Mouse (Mus musculus) embryonic stem cell, embryonic (primary cell): ENCODE measurements around the gene Phgdh.

Experiments
- CTCF ChIA-PET, 4 experiments: fragments of 300-600 bp in 2 of 4; fragments of 350-600 bp in 2 of 4; sonication (Branson Sonifier 250); formaldehyde crosslinking; loops; one replicate each; lab custom pipeline; 2022; ENCODE audit warnings: inconsistent platforms in 2 of 4; lab: Charles Lee
- POLR2A ChIA-PET, 4 experiments: fragments of 300-600 bp in 2 of 4; fragments of 350-600 bp in 2 of 4; sonication (Branson Sonifier 250); formaldehyde crosslinking; loops; one replicate each; lab custom pipeline; 2022; ENCODE audit warnings: antibody characterized with exemption in 4 of 4, inconsistent platforms in 1 of 4; lab: Charles Lee

Phgdh gene

GRCm38 (mm10) chr3:98356632-98357370 is 17.0 kb upstream of the Phgdh start:
- CTCF ChIA-PET: interaction anchor here in 1 of 4 experiments (1.0 kb wide), 1 partner anchor 8 kb away, joined by 4 read pairs; no protein-coding TSS in a partner anchor

GRCm38 (mm10) chr3:98356026-98356365 is 16.2 kb upstream of the Phgdh start:
- POLR2A ChIA-PET: no interaction called here
- CTCF ChIA-PET: interaction anchor here in 1 of 4 experiments (1.6 kb wide), 1 partner anchor 26 kb away, joined by 4 read pairs; the partner anchor contains the start of gene Zfp697

More at GRCm38 (mm10) chr3:98356632-98357370, 17.0 kb upstream of the Phgdh start:
- POLR2A ChIA-PET: no interaction called here

GRCm38 (mm10) chr3:98355344-98356025 is 15.7 kb upstream of the Phgdh start:
- POLR2A ChIA-PET: no interaction called here
- CTCF ChIA-PET: interaction anchor here in 1 of 4 experiments (1.6 kb wide), 1 partner anchor 27 kb away, joined by 4 read pairs; the partner anchor contains the start of gene Zfp697

DNA sequence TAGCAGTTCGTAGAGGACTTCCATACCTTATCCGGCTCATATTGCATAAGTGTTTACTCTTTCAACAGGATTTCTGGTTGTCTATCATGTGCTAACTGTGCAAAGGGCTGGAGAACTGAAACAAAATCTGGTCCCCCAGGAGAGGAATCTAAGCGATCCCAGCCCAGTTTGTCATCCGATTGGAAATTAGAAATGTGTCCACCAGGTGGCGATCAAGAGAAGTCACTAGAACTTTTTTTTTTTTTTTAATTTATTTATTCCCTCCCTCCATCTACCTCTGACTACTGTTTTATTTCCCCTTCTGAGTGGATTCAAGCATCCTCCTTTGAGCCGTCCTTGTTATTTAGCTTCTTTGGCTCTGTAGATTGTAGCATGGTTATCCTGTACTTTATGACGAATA is 14.1 kb upstream of the Phgdh start:
- CTCF ChIA-PET: interaction anchor here in 2 of 4 experiments (0.6 to 1.0 kb wide), 2 partner anchors 14 to 42 kb away, joined by 3 to 5 read pairs; partner anchors contain the start of gene Phgdh (in 1 of the 2)
- POLR2A ChIA-PET: interaction anchor here in 1 of 4 experiments (0.6 to 0.8 kb wide), 2 partner anchors 16 to 329 kb away, joined by 3 to 4 read pairs; no protein-coding TSS in a partner anchor

DNA sequence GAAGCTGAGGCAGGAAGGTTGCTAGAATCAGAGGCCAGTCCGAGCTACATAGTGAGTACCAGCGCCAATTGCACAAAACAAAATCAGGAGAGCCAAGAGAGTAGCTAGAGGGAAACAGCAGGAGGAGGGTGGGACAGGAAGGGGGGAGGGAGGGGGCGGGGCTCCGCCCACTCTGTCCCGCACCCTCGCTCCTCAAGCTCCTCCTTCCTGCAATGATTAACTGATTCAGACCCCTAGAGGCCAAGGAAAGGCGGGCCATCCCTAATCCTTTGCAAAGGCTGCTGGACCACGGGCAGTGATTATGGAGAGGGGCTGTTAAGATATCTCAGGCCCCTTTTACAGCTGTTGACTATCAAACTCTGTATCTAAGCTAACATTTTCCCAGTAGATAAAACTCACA is 8.9 kb upstream of the Phgdh start:
- POLR2A ChIA-PET: interaction anchor here (0.6 to 4.2 kb wide), 17 partner anchors 9 to 1190 kb away, joined by 3 to 34 read pairs (median 4); partner anchors contain the start of genes Phgdh (in 2 of the 4), Sec22b (in 1 of the 4) and Zfp697 (in 1 of the 4)
- CTCF ChIA-PET: interaction anchor here (0.6 to 1.7 kb wide), 17 partner anchors 9 to 693 kb away, joined by 3 to 9 read pairs (median 4); partner anchors contain the start of gene Zfp697 (in 2 of the 4)

DNA sequence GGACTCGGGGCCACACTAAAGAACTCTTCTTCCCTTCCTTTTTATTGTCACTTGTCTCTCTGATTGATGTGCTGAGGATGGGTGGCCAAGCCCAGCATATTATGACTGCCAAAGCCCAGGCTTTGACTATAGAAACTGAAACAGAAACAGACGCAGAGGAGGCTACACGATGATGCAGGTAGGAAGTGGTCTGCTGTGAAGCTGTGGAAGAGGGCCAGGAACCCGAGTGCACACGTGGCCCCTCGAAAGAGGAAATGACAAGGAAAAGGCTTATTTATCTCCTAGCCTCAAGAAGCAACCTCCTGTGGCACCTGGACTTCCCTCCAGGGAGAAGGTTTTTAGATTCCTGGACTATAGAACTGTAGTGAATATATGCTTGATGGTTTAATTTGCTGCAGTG is 8.3 kb upstream of the Phgdh start:
- POLR2A ChIA-PET: interaction anchor here in 3 of 4 experiments (0.6 to 4.2 kb wide), 15 partner anchors 9 to 447 kb away, joined by 3 to 34 read pairs (median 4); partner anchors contain the start of genes Phgdh (in 2 of the 3), Sec22b (in 1 of the 3) and Zfp697 (in 1 of the 3)
- CTCF ChIA-PET: interaction anchor here (0.6 to 1.7 kb wide), 15 partner anchors 10 to 692 kb away, joined by 3 to 9 read pairs (median 4); partner anchors contain the start of gene Zfp697 (in 2 of the 4)

- ChIA-PET CTCF (interaction anchor here in 1 of 4 experiments (0.6 kb wide), 1 partner anchor 364 kb away, joined by 9 read pairs; no protein-coding TSS in a partner anchor), POLR2A (no interaction called here)
Observed at GRCm38 (mm10) chr3:98343235-98343634, 3.4 kb upstream of the Phgdh start.

DNA sequence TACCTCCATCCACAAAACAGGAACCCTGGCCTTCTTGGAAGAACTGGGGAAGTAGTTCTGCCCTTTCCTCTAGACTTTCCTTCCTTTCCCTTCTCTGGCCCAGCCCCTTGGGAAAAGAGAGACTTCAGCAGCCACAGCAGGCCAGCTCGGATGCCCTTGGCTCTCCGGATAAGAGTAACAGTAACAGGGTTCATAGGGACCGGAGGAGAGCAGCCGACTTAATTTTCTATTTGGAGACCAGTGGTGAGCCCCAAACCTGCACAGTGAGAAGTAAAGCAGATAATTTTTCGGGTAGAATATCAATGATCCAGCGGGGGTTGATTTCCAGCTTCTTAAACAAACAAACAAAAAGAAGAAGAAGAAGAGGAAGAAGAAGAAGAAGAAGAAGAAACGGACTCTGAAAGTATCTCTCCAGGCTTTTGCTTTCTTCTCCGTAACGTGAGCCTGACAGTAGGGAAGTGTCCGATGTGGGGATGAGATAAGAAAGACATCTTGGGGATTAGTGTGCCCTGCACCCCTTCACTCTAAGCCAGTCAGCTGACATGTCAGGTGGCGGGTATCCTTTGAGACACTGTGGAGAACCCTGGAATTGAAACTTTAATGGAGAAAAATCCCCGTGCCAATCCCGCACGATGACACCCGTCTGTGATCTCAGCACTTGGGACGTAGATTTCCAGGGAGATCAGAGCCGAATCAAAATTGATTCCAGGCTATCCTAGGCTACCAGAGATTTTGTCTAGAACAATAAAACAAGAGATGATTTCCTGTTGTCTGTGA is 1.2 kb upstream of the Phgdh start:
- ChIA-PET POLR2A (interaction anchor here in 2 of 4 experiments (2.9 to 3.4 kb wide), 2 partner anchors 8 to 9 kb away, joined by 29 to 34 read pairs; no protein-coding TSS in a partner anchor), CTCF (no interaction called here)

GRCm38 (mm10) chr3:98339097-98339705 is 589 bp downstream of the Phgdh start:
- POLR2A ChIA-PET: interaction anchor here in 3 of 4 experiments (0.5 to 3.4 kb wide), 10 partner anchors 10 to 1774 kb away, joined by 3 to 34 read pairs (median 4); no protein-coding TSS in a partner anchor
- CTCF ChIA-PET: interaction anchor here in 3 of 4 experiments (0.7 to 0.8 kb wide), 3 partner anchors 9 to 23 kb away, joined by 3 read pairs; no protein-coding TSS in a partner anchor

- ChIA-PET CTCF (interaction anchor here in 2 of 4 experiments (0.7 to 0.8 kb wide), 2 partner anchors 10 to 24 kb away, joined by 3 read pairs; no protein-coding TSS in a partner anchor), POLR2A (interaction anchor here (0.5 to 3.4 kb wide), 16 partner anchors 10 to 970 kb away, joined by 3 to 34 read pairs (median 3); no protein-coding TSS in a partner anchor)
Observed at GRCm38 (mm10) chr3:98338584-98339041, 1.2 kb downstream of the Phgdh start.

GRCm38 (mm10) chr3:98336661-98337654 is 2.8 kb downstream of the Phgdh start:
- CTCF ChIA-PET: interaction anchor here in 1 of 4 experiments (0.5 kb wide), 2 partner anchors 13 to 25 kb away, joined by 3 to 7 read pairs; no protein-coding TSS in a partner anchor

GRCm38 (mm10) chr3:98335886-98336285 is 3.9 kb downstream of the Phgdh start:
- CTCF ChIA-PET: interaction anchor here in 2 of 4 experiments (0.6 to 1.0 kb wide), 2 partner anchors 23 to 1038 kb away, joined by 3 read pairs; no protein-coding TSS in a partner anchor
- POLR2A ChIA-PET: interaction anchor here in 2 of 4 experiments (0.6 to 2.0 kb wide), 8 partner anchors 10 to 624 kb away, joined by 3 to 7 read pairs (median 4); partner anchors contain the start of gene Notch2 (in 1 of the 2)

More at GRCm38 (mm10) chr3:98336661-98337654, 2.8 kb downstream of the Phgdh start:
- POLR2A ChIA-PET: interaction anchor here in 1 of 4 experiments (1.0 to 1.6 kb wide), 3 partner anchors 12 to 16 kb away, joined by 3 to 7 read pairs (median 4); no protein-coding TSS in a partner anchor

GRCm38 (mm10) chr3:98335331-98335730 is 4.5 kb downstream of the Phgdh start:
- ChIA-PET CTCF (interaction anchor here in 2 of 4 experiments (0.6 to 1.1 kb wide), 3 partner anchors 13 to 1037 kb away, joined by 3 read pairs; no protein-coding TSS in a partner anchor), POLR2A (interaction anchor here in 2 of 4 experiments (0.6 to 2.0 kb wide), 7 partner anchors 10 to 322 kb away, joined by 3 to 7 read pairs (median 4); partner anchors contain the start of gene Notch2 (in 1 of the 2))

DNA sequence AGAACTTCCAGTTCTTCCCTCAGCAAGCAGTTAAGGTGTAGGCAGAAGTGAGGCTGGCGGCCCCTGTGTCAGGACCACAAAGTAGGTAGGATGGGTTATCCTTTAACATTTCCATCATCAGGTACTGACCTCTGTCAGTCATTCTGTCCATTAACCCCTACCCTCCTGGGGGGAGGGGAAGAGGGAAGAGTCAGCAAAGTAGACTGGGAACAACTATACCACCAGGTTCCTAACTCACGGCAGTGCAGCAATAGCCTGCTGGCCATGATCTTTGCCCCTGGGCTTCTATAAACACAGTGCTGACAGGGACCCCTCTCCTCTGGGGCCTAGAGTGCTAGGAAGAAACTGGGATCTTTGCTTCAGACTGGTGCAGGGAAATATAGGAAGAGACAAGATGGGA is 5.8 kb downstream of the Phgdh start:
- POLR2A ChIA-PET: interaction anchor here in 2 of 4 experiments (0.8 to 1.5 kb wide), 5 partner anchors 9 to 21 kb away, joined by 3 to 4 read pairs (median 3); no protein-coding TSS in a partner anchor
- CTCF ChIA-PET: no interaction called here

DNA sequence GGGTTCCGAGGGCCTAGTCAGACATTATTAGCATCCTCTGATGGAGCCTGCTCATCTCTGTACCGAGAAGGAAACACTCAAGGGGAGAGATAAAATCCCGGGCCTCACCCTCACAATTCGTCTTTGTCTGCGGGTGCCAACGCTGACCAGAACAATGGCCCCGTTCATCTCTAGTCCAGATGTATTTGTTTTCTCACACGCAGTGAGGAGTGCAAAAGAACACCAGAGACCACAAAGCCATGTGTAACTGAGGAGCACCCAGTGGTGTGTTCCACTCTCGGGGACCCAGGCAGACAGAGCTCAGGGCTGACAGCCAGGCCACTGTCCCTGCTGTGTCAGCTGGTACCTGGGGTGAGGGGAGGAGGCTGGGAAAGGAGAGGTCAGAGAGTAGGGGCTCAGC is 15.6 kb downstream of the Phgdh start:
- ChIA-PET POLR2A (interaction anchor here in 3 of 4 experiments (0.6 to 2.4 kb wide), 5 partner anchors 8 to 641 kb away, joined by 3 to 7 read pairs (median 3); no protein-coding TSS in a partner anchor), CTCF (no interaction called here)
